Mouse (Mus musculus): ENCODE results near the gene Impdh1.

DNA sequence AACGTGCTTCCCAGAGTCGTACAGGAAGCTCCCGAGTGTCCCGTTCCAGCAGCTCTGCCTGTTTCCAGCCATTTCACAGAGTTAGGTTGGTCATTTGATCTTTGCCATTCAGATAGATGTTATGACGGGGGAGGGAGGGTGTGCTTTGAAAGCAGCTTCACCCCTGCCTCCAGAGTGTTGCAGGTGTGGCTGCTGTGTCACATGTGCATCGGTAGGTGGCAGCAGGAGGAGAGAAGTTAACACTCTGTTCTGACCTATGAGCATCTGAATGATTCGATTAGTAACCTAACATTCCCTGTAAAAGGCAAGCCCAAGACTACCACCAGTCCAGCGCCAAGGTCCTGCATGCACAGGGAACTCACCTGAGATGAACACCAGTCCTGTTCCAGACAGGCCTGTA lies 18.1 kb upstream of the Impdh1 start:
- TF ChIP-seq CTCF (IDR thresholded peaks at IDR 0.05; ENCODE audit: extremely low read depth, insufficient read length, insufficient replicate concordance, low read depth, low read length), result peak; percentile 63; the same call in 1 of the 2 replicates
- TF ChIP-seq POLR2A (IDR thresholded peaks at IDR 0.05; ENCODE audit: low read depth, low read length), result no peak

All from small intestine, adult 2 months (tissue).